Mouse (Mus musculus) E14TG2a.4 (cell line): ENCODE data around the gene Amotl2.

Source experiments
- H3K27me3 ChIP-seq: 2 replicates; pipeline ENCODE4 v1.6.1; 2014; ENCODE audit warnings: low read length, control low read depth; ENCODE audit not compliant: insufficient read depth
- H3K36me3 ChIP-seq: 2 replicates; pipeline ENCODE4 v1.6.1; 2014; ENCODE audit warnings: low read length, control low read depth; ENCODE audit not compliant: insufficient read depth
- H3K4me1 ChIP-seq: replicated peaks from 2 replicates; pipeline ENCODE4 v1.6.1; 2014; ENCODE audit warnings: low read depth, low read length, control low read depth
- H3K4me3 ChIP-seq: replicated peaks from 2 replicates; pipeline ENCODE4 v1.5.1; 2014; ENCODE audit warnings: mild to moderate bottlenecking, low read length
- H3K9me3 ChIP-seq: 2 replicates; pipeline ENCODE4 v1.6.1; 2014; ENCODE audit warnings: low read length, control low read depth
- CTCF ChIP-seq: conservative IDR thresholded peaks from 2 replicates; pipeline ENCODE4 v1.5.1; 2014; ENCODE audit warnings: low read length
- NANOG ChIP-seq: IDR thresholded peaks from 2 replicates; pipeline ENCODE4 v1.6.1; 2014; ENCODE audit warnings: borderline replicate concordance, low read length, mixed read lengths
- POU5F1 ChIP-seq: IDR thresholded peaks from 2 replicates; pipeline ENCODE4 v1.6.1; 2014; ENCODE audit warnings: low read length, borderline replicate concordance

Amotl2 gene

DNA sequence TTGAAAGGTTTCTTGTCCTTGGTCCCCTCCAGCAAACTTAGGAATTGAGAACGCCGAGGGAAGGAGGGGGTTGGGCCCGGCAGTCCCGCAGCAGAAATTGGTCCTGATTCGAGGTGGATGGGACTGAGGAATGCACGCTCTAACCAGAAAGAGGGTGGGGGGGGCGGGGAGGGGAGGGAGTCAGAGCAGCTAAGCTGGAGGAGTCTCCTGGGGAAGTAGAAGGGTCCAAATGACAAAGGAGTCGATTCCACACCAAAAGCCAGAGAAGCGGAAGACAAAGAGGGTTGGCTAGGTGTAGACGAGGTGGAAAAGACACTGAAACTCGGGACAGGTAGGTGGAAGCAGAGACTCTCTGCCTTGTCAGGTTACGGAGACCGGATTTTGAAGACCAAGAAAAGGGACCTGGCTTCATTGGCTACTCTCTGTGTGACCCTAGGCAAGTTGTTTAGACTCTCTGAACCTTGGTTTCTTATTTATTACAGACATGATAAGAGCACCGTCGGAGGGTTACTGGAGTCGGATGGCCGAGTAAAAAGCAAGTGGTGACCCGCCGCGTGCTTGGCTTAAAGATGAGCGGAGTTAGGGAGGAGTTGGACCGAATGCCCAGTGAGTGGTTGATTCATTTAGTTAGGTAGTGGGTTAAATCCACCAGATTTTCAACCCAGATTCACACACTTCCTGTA is at the start of gene Amotl2:
TSS of gene Amotl2 (plus strand) at position 192 of the 683 bp plus-strand sequence.
- TF ChIP-seq POU5F1 = no peak
- no peak for TF ChIP-seq NANOG
- no peak for TF ChIP-seq CTCF
- H3K4me3 ChIP-seq = peak within 1 kb of the TSS; percentile 97

GRCm38 (mm10) chr9:102668115-102668514 is 48.4 kb upstream of the Amotl2 start:
- TF ChIP-seq CTCF (no peak), POU5F1 (no peak), NANOG (no peak)
- Histone ChIP-seq H3K27me3 (peaks cover 21% of the 10 kb centered on the region), H3K4me3 (no peak overlapping the region; the same call in 1 of the 2 replicates), H3K9me3 (no peaks in the 10 kb centered on the region), H3K36me3 (no peaks in the 10 kb centered on the region), H3K4me1 (peaks cover 45% of the 10 kb centered on the region)

More for the DNA sequence above, at the start of gene Amotl2:
- Histone ChIP-seq H3K27me3 (no peaks in the 10 kb centered on the region), H3K4me1 (peaks cover 73% of the 10 kb centered on the region), H3K9me3 (no peaks in the 10 kb centered on the region), H3K36me3 (peaks cover 19% of the 10 kb centered on the region)

- Histone ChIP-seq H3K4me3 (no peak overlapping the region), H3K9me3 (no peaks in the 10 kb centered on the region), H3K4me1 (peaks cover 53% of the 10 kb centered on the region), H3K36me3 (no peaks in the 10 kb centered on the region), H3K27me3 (peaks cover 21% of the 10 kb centered on the region)
- TF ChIP-seq POU5F1 (no peak), CTCF (no peak), NANOG (no peak)
Observed at GRCm38 (mm10) chr9:102668906-102669305, 47.6 kb upstream of the Amotl2 start.

GRCm38 (mm10) chr9:102673381-102673780 is 43.1 kb upstream of the Amotl2 start:
- no peaks in the 10 kb centered on the region for H3K36me3 ChIP-seq
- H3K4me3 ChIP-seq = no peak overlapping the region
- peaks cover 30% of the 10 kb centered on the region for H3K4me1 ChIP-seq
- peaks cover 5% of the 10 kb centered on the region; the same call in 1 of the 2 replicates for H3K27me3 ChIP-seq
- TF ChIP-seq POU5F1 (no peak), CTCF (no peak), NANOG (no peak)
- H3K9me3 ChIP-seq = no peaks in the 10 kb centered on the region

DNA sequence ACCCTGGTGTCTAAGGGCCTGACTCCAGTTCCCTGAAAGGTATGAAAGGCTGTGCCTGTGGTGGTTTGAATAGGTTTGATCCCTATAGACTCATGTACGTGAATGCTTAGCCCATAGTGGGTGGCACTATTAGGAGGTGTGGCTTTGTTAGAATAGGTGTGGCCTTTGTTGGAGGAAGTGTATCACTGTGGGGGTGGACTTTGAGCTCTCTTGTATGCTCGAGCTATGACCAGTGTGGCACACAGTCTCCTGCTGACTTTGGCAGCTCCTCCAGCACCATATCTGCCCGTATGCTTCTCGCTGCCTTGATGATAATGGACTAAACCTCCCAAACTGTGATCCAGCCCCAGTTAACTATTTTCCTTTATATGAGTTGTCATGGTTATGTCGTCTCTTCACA is 40.5 kb upstream of the Amotl2 start:
- Histone ChIP-seq H3K4me3 (no peak overlapping the region), H3K4me1 (peaks cover 17% of the 10 kb centered on the region), H3K27me3 (peaks cover 3% of the 10 kb centered on the region; the same call in 1 of the 2 replicates), H3K9me3 (no peaks in the 10 kb centered on the region), H3K36me3 (no peaks in the 10 kb centered on the region)
- TF ChIP-seq CTCF = no peak
- TF ChIP-seq POU5F1 = no peak
- no peak; the same call in 1 of the 2 replicates for TF ChIP-seq NANOG

GRCm38 (mm10) chr9:102681470-102681869 is 35.0 kb upstream of the Amotl2 start:
- Histone ChIP-seq H3K9me3 (no peaks in the 10 kb centered on the region), H3K4me1 (peaks cover 8% of the 10 kb centered on the region), H3K36me3 (no peaks in the 10 kb centered on the region), H3K4me3 (no peak overlapping the region), H3K27me3 (0 out of 2 replicates have a peak, but pooled peaks cover 3% of the 10 kb centered on the region)
- TF ChIP-seq POU5F1 = no peak
- no peak for TF ChIP-seq NANOG
- TF ChIP-seq CTCF = no peak

DNA sequence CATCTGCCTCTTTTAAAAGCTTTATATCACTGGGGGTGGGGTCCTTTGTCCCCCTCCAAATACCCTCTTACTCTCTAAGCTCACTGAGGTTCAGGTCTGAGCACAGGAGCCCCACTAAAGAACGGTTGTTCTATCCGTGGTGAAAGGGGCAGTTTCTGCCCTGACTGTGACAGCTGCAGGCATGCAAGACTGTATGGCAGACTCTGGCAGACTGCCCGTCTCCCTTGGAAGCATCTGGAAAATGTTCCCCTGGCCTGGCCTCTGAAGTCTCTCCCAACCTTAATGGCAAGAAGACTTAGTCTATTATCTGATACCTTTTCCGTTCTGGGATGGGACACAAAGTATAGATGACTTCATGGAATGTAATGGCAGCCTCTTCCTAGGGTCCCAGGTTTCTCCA is 28.5 kb upstream of the Amotl2 start:
- no peak overlapping the region for H3K4me3 ChIP-seq
- no peaks in the 10 kb centered on the region for H3K36me3 ChIP-seq
- H3K9me3 ChIP-seq = no peaks in the 10 kb centered on the region
- peaks cover 48% of the 10 kb centered on the region for H3K4me1 ChIP-seq
- no peak for TF ChIP-seq POU5F1
- TF ChIP-seq NANOG = no peak
- TF ChIP-seq CTCF = no peak
- H3K27me3 ChIP-seq = no peaks in the 10 kb centered on the region

DNA sequence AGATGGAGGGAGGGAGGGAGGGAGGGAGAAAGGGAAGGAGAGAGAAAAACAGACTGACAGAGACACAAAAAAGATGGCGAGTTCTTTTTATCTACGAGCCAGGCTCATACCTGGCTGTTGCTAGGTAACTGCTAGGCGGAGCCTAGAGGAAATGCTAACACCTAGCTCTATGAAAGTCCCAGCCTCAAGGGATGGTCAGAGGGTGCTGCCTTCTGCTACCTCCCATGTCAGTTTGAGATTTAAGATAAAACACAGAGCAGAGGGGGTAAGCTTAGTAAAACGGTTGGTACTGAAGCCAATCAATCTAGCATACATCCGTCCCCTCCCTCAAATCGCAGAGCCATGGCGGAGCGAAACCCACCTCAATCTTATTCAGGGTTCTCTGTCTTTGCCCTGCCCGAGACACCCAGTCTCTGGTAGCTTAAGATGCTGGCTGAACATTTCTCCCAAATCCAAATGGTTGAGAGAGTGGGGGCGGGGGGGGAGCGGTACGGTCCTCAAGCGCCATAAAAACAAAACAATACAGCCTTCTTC is 27.0 kb upstream of the Amotl2 start:
- TF ChIP-seq POU5F1 = no peak
- TF ChIP-seq NANOG = no peak
- no peak for TF ChIP-seq CTCF
- H3K4me1 ChIP-seq = peaks cover 63% of the 10 kb centered on the region
- H3K9me3 ChIP-seq = no peaks in the 10 kb centered on the region
- peak overlapping the region; percentile 81 for H3K4me3 ChIP-seq
- no peaks in the 10 kb centered on the region for H3K36me3 ChIP-seq
- no peaks in the 10 kb centered on the region for H3K27me3 ChIP-seq
